Mouse (Mus musculus) heart, postnatal 36 days (tissue): ENCODE results near the gene Opcml. TPM values are rescaled to one million over a fixed set of nuclear protein-coding genes. Genes with fewer than 3 reads are reported as not detected.

Experiments used
- DNase-seq, 2 experiments: peaks; one replicate each; pipeline ENCODE4 v3.0.0; 2021 to 2022
- intact Hi-C: fragments of 180-260 bp; cut with DNase I; formaldehyde crosslinking; loops from one replicate; pipeline ENCODE4 v1.15.1; 2025
- total RNA-seq, 2 experiments: library from RNA; stranded (reverse); gene quantifications; 2 replicates each; pipeline ENCODE4 v1.2.3; 2021

The Opcml gene
- total RNA-seq, 2 experiments from 2014 or later, result 0.86 to 1.2 TPM

DNA sequence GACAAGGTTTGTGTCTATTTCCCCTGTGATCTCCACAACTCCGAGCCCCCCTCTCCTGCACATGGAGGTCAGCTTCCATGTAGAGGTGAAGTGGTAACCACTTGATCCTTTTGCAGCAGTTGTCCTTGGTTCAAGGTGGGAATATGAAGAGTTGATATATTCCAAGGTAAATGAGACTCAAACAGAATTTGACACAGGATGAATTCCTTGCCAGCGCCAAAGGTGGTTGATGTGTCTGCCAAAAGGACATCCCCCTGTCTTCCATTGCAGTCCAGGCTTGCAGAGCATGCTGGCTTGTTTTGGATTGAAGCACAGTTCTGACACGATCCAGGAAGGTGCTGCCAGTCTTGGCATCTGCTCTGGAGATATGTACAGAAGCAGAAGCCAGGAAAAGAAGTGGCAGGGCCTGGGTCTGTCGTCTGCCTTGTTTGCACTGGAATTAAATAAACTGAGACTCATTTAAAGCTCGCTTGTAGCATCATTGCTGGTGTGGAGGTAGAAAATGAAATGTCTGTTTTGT, 893.4 kb downstream of the Opcml start:
- intact Hi-C loops, result no loop called here
- DNase-seq, result no peak

- intact Hi-C loops, result no loop called here
- no peak for DNase-seq
Observed at GRCm38 (mm10) chr9:28686942-28687611, 896.5 kb downstream of the Opcml start.

DNA sequence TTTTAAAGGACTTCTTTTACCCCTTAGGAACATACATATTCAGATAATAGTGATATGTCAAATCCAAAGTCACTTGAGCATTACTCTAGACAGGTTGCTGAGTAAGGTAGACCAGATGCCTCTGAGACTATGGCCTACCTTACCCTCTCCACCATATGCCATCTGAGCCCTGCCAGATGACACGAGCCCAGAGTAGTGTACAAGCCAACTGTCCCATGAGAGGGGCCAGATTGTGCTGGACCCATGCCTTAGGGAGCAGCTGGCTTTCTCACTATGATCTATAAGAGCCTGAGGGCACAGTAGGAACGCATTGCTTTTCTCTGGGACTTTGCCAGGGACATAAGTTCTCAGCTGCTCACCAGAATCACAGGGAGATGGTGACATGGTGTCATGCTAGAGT, 899.6 kb downstream of the Opcml start:
- intact Hi-C loops, result no loop called here
- DNase-seq, result no peak

- no peak for DNase-seq
- intact Hi-C loops, result no loop called here
Observed at GRCm38 (mm10) chr9:28705796-28706195, 915.2 kb downstream of the Opcml start.

DNA sequence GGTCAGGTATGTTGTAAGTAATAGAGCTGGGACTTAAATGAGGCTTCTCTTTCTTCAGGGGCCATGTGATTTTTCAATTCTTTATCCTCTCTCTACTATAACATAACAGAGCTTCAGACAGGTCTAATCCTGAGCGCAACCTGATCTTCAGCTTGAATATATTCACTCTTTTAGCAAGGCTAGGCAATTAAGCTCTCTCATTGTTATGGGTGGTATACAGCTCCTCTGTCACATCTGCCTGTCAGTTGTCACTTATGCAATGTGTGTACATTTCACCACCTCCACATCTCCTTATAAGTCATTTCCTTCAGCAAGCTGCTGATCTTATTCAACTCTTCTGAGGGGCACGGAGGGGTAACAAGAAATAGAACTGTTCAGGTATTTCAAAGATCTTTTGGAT, 924.0 kb downstream of the Opcml start:
- no peak for DNase-seq
- intact Hi-C loops, result no loop called here

GRCm38 (mm10) chr9:28720186-28720585, 929.6 kb downstream of the Opcml start:
- intact Hi-C loops, result no loop called here
- DNase-seq, result no peak

DNA sequence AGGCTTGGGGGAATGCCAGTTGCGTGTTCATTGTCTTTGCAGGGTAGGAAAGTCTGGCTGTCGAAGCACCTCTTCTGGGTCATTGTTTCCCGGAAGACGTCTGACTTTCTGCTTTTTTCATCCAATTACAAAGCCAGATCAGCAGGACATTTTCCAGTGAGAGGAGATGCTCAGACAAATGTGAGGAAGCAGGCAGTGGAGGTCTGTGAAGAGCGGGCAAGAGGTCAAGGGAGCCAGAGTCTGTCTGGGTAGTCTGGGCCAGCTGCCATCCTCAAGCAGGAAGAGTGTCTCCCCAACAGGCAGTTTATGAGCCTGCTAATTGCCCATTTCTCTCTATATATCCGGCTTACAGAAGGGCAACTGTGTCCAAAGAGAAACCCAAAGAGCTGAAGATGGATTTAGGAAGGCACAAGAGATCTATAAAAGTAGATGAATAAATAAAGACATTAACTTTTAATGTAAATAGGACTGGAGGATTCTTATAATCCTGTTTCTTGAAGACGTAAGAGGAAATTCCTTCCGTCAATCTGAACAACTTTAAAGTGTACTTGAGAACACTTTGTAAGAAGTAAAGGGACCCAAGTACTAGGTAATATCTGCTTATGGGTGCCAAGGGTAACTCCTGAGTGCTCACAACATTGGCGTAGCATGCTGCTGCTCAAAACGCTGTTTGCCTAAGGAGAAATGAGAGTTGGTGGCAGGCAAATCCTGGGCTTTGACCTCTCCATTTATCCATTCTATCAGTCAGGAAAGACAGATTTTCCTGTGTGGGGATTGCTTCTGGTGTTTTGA, 941.4 kb downstream of the Opcml start:
- intact Hi-C loops, result no loop called here
- no peak for DNase-seq

DNA sequence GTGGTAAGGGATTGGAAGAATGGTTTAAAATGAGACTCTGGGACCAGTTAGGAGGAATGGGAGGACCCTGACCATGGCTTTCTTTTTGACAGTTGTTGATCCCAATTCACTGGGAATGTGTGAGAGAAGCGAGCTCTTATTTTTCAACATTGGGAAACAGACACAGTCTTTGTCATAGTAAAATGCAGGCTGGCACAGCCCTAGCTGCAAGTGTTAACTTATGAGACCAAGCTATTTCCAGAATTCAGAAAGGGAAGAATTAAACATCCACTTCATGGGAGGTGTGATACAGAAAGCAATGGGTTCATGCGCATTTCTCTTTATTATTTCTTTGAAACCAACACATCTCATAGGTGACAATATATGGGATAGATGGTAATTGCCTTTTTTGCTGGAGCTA, 947.4 kb downstream of the Opcml start:
- intact Hi-C loops, result no loop called here
- DNase-seq, result no peak

GRCm38 (mm10) chr9:28738451-28738860, 947.9 kb downstream of the Opcml start:
- intact Hi-C loops, result no loop called here
- no peak for DNase-seq

DNA sequence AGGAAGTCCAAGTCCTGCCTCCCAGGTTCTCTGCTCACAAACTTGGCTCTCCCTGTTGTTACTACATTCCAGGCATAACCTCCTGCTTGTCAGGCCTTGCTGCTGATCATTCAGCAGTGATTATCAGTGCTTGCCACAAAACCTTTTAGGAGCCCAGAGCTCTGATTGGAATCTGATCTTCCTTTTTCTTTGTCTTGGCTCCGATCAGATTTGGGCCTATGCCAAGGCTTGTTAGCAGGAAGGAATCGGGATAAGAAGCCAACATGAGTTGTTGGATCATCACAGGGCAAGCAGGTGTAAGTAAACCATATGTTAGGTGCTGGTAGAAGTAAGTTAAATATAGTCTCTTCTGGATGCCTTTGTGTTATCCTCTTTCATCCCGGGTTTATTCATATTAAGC, 954.2 kb downstream of the Opcml start:
- intact Hi-C loops, result loop anchor here (5.0 kb wide), 1 partner anchor 337 kb away; no protein-coding TSS in a partner anchor
- no peak for DNase-seq

DNA sequence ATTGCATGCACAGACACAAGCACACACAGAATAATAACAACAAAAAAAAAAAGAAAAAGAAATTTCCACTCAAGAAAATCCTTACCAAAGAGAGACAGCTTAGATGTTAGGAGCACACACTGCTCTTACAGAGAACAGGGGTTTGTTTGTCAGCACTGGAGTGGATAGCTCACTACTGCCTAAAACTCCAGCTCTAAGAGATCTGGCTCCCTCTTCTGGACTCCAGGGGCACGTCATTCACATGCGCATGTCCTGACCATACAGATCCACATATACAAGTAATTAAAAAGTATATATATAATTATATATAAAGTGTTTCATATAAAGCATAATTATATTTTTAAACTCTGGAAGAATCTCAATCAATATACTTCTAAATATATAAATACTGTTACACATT, 958.3 kb downstream of the Opcml start:
- DNase-seq, result no peak
- intact Hi-C loops, result loop anchor here (5.0 kb wide), 1 partner anchor 342 kb away; no protein-coding TSS in a partner anchor

GRCm38 (mm10) chr9:28752908-28753307, 962.3 kb downstream of the Opcml start:
- DNase-seq, result no peak
- intact Hi-C loops, result no loop called here

DNA sequence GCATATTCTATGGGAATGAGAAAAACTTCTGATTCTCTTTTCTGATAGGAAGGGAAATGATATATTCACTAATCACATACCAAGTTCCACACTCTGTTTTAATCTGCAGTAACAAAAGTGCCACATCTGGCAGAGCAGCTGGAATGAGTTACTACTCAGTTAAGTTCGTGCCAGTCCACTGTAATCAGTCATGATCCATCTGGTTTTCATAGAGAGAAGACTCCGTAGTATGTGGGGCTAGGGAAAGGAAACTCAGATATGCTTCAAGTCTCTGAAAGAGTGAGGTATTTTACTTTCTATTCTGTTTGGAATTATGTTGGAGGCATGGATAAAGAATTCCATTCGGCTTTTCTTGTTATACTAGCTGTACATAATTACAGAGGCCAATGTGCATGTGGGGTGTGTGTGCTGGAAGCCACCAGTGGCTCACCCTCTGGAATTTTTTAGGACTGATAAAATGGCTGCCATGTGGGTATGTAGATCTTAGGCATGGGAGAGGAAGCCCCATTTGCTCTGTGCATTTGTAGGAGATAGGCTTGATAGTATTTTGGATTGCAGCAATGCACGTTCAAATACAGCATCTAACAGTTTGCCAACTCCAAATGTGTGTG, 966.4 kb downstream of the Opcml start:
- no peak for DNase-seq
- intact Hi-C loops, result no loop called here

DNA sequence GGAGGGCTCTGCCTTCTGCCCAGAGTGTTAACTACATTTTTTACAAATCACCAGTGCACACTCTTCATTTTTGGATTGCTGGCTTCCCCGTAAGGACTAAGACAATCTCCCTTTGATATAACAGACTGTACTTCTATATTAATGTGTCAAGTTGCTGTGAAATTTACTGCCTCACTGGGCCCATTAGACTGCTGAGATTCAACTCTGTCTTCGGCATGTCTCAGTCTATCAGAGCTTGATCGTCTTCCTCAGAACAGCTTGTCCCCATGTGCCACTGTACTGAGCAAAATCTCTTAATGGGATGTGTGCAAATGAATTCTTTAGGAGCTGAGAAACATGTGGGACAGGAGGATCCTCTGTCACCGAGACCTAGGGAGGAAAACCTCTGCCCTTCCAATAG, 970.9 kb downstream of the Opcml start:
- DNase-seq, result no peak
- intact Hi-C loops, result no loop called here

DNA sequence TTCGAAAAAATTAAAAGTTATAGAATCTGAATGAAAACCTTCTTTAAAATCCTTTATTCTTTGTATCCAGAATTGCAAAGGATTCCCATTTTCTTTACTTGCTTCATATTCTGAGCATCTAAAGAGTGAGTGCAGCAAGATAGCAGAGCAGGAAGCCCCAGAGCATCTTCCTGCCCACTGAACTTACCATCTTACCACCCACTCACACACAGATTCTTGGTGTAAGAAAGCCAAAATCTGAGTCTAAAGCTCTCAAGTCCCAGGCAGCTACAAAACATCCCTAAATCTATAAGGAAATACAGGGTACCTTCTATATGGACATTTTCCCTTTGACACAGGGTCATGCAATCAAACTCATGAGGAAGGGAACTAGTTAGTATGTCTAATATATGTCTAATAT, 973.6 kb downstream of the Opcml start:
- no peak for DNase-seq
- intact Hi-C loops, result no loop called here

DNA sequence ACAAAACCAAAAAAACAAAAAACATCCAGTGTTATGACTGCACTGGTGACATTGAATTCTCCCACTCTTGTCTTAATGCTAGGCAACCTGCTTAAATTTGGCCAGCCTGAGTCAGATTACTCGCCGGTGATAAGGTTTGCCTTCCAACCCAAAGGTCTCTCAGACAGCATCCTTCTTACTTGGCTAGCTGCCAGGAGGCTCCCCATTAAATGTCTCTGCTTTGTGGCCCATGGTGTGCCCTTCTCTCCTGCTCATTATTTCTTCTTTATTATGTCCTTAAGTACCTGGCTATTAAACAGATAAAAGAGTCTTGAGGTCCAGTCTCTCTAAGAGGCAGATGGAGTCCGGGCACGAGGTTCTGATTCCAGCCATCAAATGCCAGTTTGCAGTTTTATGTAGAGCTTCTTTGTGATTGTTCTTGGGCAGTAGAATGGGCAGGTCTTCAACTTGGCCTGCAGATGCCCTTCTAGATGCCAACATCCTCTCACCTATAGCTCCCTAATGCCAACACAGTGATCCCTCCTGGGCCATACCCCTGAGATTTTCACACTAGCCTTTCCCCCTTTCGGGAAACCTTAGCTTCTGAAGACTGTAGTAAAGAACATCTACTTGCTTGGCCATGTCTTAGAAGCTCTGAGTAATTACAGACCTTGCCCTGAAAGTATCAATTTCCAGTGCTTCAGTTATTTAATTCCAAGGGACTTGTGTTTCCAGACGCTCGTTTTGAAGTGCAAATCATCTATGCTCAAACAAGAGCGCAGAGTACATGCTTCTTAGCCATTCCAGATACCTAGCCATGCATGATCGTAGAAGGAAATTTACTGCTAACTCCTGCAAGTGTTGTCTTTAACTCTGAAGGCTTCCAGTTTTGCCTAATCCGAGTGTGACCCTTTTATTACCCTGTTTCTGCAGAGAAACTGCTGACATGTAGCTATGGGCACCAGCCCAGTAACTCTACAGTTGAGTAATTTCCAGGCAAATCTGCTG, 986.2 kb downstream of the Opcml start:
- DNase-seq, result no peak
- intact Hi-C loops, result no loop called here

- intact Hi-C loops, result no loop called here
- no peak for DNase-seq
Observed at GRCm38 (mm10) chr9:28783834-28784233, 993.3 kb downstream of the Opcml start.

DNA sequence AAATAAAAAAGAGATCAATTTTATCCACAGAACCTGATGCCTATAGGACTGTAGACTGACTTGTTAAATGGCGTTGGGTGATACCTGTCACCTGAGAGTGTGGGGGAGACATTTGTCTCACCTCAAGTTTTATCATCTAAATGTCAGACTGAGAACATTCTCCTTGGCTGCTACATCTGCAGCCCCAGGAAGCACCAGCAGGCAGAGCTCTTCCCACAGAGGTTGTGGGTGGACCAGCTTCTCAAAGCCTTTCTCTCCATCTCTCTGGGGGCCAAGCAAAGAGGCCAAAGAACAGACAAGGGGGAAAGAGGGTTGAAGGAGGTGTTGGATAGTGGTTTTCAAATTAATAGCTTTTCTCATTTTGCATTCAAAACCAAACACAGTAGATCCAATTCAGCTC, 998.9 kb downstream of the Opcml start:
- intact Hi-C loops, result no loop called here
- no peak for DNase-seq

DNA sequence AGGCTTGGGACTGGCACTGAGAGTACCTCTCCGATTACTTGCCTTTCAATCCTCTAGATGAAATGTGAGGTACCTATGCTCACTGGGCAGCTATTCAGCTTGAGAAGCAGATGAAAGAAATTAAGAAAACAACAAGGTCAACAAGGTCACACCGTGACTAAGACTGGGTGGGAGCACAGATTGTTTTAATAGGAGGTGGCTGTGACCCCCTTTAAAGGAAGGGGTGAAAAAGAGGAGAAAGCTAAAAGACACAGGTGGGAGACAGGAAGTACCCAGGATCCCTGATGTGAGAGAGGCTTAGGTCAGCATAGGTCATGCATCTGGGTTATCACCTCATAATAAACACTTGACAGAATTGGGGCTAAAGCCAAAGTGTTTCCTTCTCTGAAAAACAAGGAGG, 1009.5 kb downstream of the Opcml start:
- intact Hi-C loops, result no loop called here
- DNase-seq, result no peak

DNA sequence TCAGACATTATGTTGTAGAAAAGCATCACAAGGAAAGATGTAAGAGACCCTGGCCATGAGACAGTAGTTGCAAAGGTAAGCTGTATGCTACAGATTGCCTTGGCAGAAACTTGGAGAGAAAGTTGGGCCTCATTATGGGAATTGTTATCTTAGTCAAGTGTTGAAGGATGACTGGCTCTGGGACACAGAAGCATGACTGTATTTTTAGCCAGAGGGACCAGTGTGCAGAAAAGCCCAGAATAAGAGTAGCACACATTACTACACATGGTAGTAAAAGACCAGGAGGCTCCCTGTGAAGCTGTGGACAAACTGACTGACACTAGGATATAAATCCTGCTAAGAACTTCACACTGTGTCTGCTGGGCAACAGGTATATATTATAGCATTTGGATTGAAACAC, 1016.1 kb downstream of the Opcml start:
- DNase-seq, result no peak
- intact Hi-C loops, result no loop called here
